Mouse (Mus musculus): ENCODE measurements around the gene Olfr97. TPM values are rescaled to one million over a fixed set of nuclear protein-coding genes. Genes with fewer than 3 reads are reported as not detected.

Gene Olfr97
- total and polyA plus RNA-seq, 2 experiments from 2014 or later: not detected

DNA sequence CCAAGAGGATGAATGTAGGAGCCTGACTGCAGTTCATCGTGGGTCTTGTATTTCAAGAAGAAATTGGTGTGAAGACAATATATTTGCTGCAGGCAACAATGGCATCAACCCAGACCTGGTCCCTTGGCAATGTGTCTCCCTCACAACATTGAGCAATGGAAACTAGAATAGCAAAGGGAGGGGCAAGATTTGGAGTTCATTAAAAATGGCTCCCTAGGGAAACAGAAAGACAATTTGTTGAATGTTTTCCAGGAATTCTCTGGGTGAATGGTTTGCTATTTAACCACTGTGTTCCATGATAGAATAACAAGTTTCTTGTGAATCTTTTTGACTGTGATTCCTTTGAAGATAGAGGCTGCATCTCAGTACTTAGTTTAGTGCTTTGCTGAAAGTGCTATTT lies 26.5 kb upstream of the Olfr97 start, which contains the start of gene Olfr98:
TSS of gene Olfr98 (minus strand) at position 124 of the 400 bp plus-strand sequence.
- no peaks in the 10 kb centered on the region for H3K4me1 ChIP-seq (ENCODE audit: insufficient read depth)
- ATAC-seq (no peak), DNase-seq (no peak)
- no peak within 1 kb of the TSS for H3K4me3 ChIP-seq (ENCODE audit: low read depth, low read length)
- 70% methylated on average over 1 of the region's 1 CpGs for WGBS
- no peak within 1 kb of the TSS for H3K9ac ChIP-seq
- H3K36me3 ChIP-seq (ENCODE audit: insufficient read depth): no peaks in the 10 kb centered on the region
- no peaks in the 10 kb centered on the region for H3K27me3 ChIP-seq (ENCODE audit: insufficient read depth, low read length)
- no peak within 1 kb of the TSS for H3K4me2 ChIP-seq (ENCODE audit: low read depth)
- TF ChIP-seq CTCF (IDR thresholded peaks at IDR 0.05; ENCODE audit: low read depth): no peak
- no peak within 1 kb of the TSS for H3K27ac ChIP-seq (ENCODE audit: low read depth, low read length)
- no peaks in the 10 kb centered on the region for H3K9me3 ChIP-seq (ENCODE audit: low read length)

DNA sequence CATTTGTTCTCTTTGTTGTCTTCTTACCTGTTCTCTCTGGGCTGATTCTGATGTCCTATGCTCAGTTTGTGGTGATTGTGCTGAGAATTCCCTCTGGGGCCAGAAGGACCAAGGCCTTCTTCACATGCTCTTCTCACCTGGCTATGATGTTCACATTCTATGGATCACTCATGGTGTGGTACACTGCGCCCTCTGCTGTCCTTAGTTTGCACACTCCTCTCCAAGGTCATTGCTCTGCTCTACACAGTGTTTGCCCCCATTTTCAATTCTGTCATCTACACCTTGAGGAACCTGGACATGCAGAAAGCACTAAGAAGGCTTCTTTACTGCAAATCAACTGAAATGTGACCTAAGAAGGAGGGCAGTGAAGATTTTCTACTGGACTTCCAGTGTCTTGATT lies 13.4 kb upstream of the Olfr97 start:
- Histone ChIP-seq H3K27ac (ENCODE audit: low read depth, low read length) (no peak overlapping the region), H3K9ac (no peak overlapping the region), H3K9me3 (ENCODE audit: low read length) (no peaks in the 10 kb centered on the region), H3K4me3 (ENCODE audit: low read depth, low read length) (no peak overlapping the region), H3K36me3 (ENCODE audit: insufficient read depth) (no peaks in the 10 kb centered on the region), H3K27me3 (ENCODE audit: insufficient read depth, low read length) (no peaks in the 10 kb centered on the region), H3K4me2 (ENCODE audit: low read depth) (no peak overlapping the region), H3K4me1 (ENCODE audit: insufficient read depth) (no peaks in the 10 kb centered on the region)
- peak; percentile 32 for TF ChIP-seq CTCF (IDR thresholded peaks at IDR 0.05; ENCODE audit: low read depth)
- no peak for ATAC-seq
- WGBS: 12% methylated on average over 1 of the region's 1 CpGs
- DNase-seq: no peak

DNA sequence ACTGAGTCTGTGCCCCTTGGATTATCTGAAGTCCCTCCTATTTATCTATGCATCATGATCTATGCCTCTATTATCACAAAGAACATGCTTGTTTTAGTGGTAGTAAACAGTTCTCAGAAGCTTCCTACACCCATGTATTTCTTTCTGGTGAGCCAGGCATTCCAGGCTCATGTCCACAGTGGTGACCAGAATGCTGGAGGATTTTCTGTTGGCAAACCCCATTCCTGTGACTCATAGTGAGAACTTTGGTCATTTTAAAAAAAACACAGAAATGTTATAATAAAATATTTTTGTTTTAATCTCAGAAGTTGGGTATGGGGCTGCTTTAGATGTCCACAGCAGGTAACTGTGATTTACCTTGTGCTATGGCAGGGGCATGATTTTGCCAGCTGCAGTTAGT lies 12.3 kb upstream of the Olfr97 start:
- DNase-seq: no peak
- H3K9me3 ChIP-seq (ENCODE audit: low read length): no peaks in the 10 kb centered on the region
- ATAC-seq: no peak
- no peaks in the 10 kb centered on the region for H3K36me3 ChIP-seq (ENCODE audit: insufficient read depth)
- no peak overlapping the region for H3K27ac ChIP-seq (ENCODE audit: low read depth, low read length)
- TF ChIP-seq CTCF (IDR thresholded peaks at IDR 0.05; ENCODE audit: low read depth): no peak
- no peak overlapping the region for H3K4me3 ChIP-seq (ENCODE audit: low read depth, low read length)
- H3K4me2 ChIP-seq (ENCODE audit: low read depth): no peak overlapping the region
- no peaks in the 10 kb centered on the region for H3K27me3 ChIP-seq (ENCODE audit: insufficient read depth, low read length)
- H3K4me1 ChIP-seq (ENCODE audit: insufficient read depth): no peaks in the 10 kb centered on the region
- H3K9ac ChIP-seq: no peak overlapping the region

DNA sequence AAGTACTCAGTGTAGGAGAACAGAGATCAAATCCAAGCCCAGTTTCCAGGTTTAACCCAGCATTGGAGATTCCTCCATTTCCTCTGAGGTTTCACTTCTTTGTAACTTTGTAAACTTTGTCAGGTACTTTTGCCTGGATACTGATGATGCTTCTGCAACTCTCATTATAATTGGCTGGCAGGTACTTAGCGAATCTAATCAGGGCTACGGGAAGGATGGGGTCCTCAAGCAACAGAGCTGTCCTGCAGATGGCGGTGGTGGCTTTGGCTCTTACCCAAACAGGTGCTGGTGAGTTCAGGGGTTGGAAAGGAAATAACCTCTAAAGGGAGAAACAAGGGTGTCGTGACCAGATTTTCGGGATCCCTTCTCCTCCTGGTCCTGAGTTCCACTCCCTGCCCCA lies 9.6 kb upstream of the Olfr97 start:
- H3K9ac ChIP-seq: no peak overlapping the region
- H3K4me3 ChIP-seq (ENCODE audit: low read depth, low read length): no peak overlapping the region
- H3K9me3 ChIP-seq (ENCODE audit: low read length): no peaks in the 10 kb centered on the region
- H3K4me1 ChIP-seq (ENCODE audit: insufficient read depth): no peaks in the 10 kb centered on the region
- no peaks in the 10 kb centered on the region for H3K36me3 ChIP-seq (ENCODE audit: insufficient read depth)
- peak; percentile 6; the same call in 1 of the 2 replicates for TF ChIP-seq CTCF (IDR thresholded peaks at IDR 0.05; ENCODE audit: low read depth)
- peak; percentile 45 for DNase-seq
- WGBS: 27% methylated on average over 5 of the region's 5 CpGs
- H3K27me3 ChIP-seq (ENCODE audit: insufficient read depth, low read length): no peaks in the 10 kb centered on the region
- no peak overlapping the region for H3K27ac ChIP-seq (ENCODE audit: low read depth, low read length)
- H3K4me2 ChIP-seq (ENCODE audit: low read depth): no peak overlapping the region
- ATAC-seq: peak; percentile 76

DNA sequence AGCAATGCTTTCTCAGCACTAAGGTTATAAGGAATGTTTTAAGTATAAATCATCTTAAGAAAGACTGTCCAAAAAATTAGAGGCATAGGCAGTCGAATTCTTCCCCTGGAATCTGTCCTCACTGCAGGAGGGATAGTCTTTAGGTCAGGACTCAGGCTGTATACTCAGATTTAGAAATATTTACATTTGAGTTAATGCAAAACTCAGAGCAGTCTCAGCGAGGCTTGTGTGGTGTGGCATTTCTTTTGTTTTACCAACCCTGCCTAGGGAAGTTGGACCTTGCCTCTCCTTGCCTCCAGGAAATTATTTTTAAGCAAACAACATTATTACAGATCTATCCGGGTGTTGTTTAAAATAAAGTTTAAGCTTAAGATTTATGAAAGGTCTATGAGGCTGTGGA lies 5.1 kb upstream of the Olfr97 start:
- no peak for ATAC-seq
- WGBS: 60% methylated on average over 3 of the region's 3 CpGs

DNA sequence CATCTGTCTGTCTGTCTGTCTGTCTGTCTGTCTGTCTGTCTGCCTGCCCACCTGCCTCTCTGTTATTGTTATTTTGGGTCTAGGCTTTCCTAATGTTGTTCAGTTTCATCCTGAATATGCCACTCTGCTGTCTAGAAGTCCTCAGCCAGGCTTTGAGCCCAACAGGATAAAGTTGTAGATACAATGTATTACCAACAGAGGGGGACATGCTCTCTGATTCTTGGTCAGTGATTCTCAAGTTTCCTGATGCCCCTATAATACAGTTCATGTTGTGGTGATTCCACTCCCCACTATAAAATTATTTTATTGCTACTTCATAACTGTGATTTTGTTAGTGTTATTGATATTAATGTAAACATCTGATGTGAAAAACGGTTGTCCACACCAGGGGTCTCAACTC lies 15.3 kb downstream of the Olfr97 start:
- ATAC-seq: no peak
- Histone ChIP-seq H3K27ac (ENCODE audit: low read depth, low read length) (no peak overlapping the region), H3K9ac (no peak overlapping the region), H3K9me3 (ENCODE audit: low read length) (no peaks in the 10 kb centered on the region), H3K4me1 (ENCODE audit: insufficient read depth) (no peaks in the 10 kb centered on the region), H3K36me3 (ENCODE audit: insufficient read depth) (no peaks in the 10 kb centered on the region), H3K27me3 (ENCODE audit: insufficient read depth, low read length) (no peaks in the 10 kb centered on the region), H3K4me3 (ENCODE audit: low read depth, low read length) (no peak overlapping the region), H3K4me2 (ENCODE audit: low read depth) (no peak overlapping the region)
- 32% methylated on average over 1 of the region's 1 CpGs for WGBS
- DNase-seq: no peak
- TF ChIP-seq CTCF (IDR thresholded peaks at IDR 0.05; ENCODE audit: low read depth): no peak; the same call in 1 of the 2 replicates

More for the DNA sequence above, 5.1 kb upstream of the Olfr97 start:
- Histone ChIP-seq H3K4me2 (ENCODE audit: low read depth) (no peak overlapping the region), H3K27me3 (ENCODE audit: insufficient read depth, low read length) (no peaks in the 10 kb centered on the region), H3K36me3 (ENCODE audit: insufficient read depth) (no peaks in the 10 kb centered on the region), H3K4me1 (ENCODE audit: insufficient read depth) (no peaks in the 10 kb centered on the region), H3K4me3 (ENCODE audit: low read depth, low read length) (no peak overlapping the region), H3K27ac (ENCODE audit: low read depth, low read length) (no peak overlapping the region), H3K9me3 (ENCODE audit: low read length) (no peaks in the 10 kb centered on the region), H3K9ac (no peak overlapping the region)
- DNase-seq: no peak
- no peak for TF ChIP-seq CTCF (IDR thresholded peaks at IDR 0.05; ENCODE audit: low read depth)

DNA sequence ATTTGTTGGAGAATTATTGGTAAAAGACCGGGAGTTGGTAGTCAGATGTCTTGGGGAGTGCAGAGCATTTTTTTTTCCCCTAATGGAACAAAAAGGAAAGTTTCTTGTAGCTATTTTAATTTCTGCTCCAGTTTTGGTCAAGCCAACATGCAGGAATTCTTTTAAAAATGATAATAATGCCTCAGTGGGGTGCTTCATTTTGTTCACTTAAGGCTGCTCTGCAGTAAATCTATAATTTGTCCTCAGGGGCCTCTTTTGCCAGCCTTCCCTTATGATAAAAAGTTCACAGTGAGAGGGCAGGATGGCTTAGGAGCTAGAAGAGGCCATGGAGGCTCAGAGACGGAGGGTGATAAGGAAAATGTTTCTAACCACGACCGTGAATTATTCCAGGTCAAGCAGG lies 17.3 kb downstream of the Olfr97 start, which contains the start of gene Olfr96:
TSS of gene Olfr96 (plus strand) at position 301 of the 400 bp plus-strand sequence.
- WGBS: 63% methylated on average over 4 of the region's 4 CpGs
- TF ChIP-seq CTCF (IDR thresholded peaks at IDR 0.05; ENCODE audit: low read depth): no peak
- no peak within 1 kb of the TSS for H3K4me3 ChIP-seq (ENCODE audit: low read depth, low read length)
- no peaks in the 10 kb centered on the region for H3K36me3 ChIP-seq (ENCODE audit: insufficient read depth)
- H3K9me3 ChIP-seq (ENCODE audit: low read length): no peaks in the 10 kb centered on the region
- H3K9ac ChIP-seq: no peak within 1 kb of the TSS
- H3K4me1 ChIP-seq (ENCODE audit: insufficient read depth): no peaks in the 10 kb centered on the region
- no peaks in the 10 kb centered on the region for H3K27me3 ChIP-seq (ENCODE audit: insufficient read depth, low read length)
- ATAC-seq (no peak), DNase-seq (no peak)
- no peak within 1 kb of the TSS for H3K27ac ChIP-seq (ENCODE audit: low read depth, low read length)
- H3K4me2 ChIP-seq (ENCODE audit: low read depth): no peak within 1 kb of the TSS

All from forebrain, postnatal 0 days (tissue).